Mouse (Mus musculus) lung, embryonic 14.5 days (tissue): ENCODE measurements around the gene Sall4. TPM values are rescaled to one million over a fixed set of nuclear protein-coding genes. Genes with fewer than 3 reads are reported as not detected.
A peak's percentile ranks its signal among the peaks of the same experiment; 100 is the strongest.

Experiments used
- ATAC-seq: fragments of 200-750 bp; cut with Nextera tagmentation; 2 replicates; pipeline ENCODE4 v1.8.0; 2017; ENCODE audit warnings: mild to moderate bottlenecking, moderate TSS enrichment, moderate library complexity; ENCODE audit not compliant: insufficient read depth
- DNase-seq: peaks from one replicate; pipeline ENCODE4 v3.0.0-alpha.2; 2015
- H3K27ac ChIP-seq: fragments of 300-500 bp; sonication (generic); 2 replicates; pipeline ENCODE4 v1.5.1; 2014; ENCODE audit warnings: low read depth, mild to moderate bottlenecking, moderate library complexity
- H3K27me3 ChIP-seq: fragments of 300-500 bp; sonication (generic); 2 replicates; pipeline ENCODE4 v1.6.1; 2014; ENCODE audit warnings: low read length, control low read depth; ENCODE audit not compliant: insufficient read depth
- H3K36me3 ChIP-seq: fragments of 300-500 bp; sonication (generic); 2 replicates; pipeline ENCODE4 v1.6.1; 2014; ENCODE audit warnings: control low read depth; ENCODE audit not compliant: insufficient read depth
- H3K4me1 ChIP-seq: fragments of 300-500 bp; sonication (generic); 2 replicates; pipeline ENCODE4 v1.6.1; 2014; ENCODE audit warnings: antibody characterized with exemption, control low read depth; ENCODE audit not compliant: insufficient read depth
- H3K4me2 ChIP-seq: fragments of 300-500 bp; sonication (generic); 2 replicates; pipeline ENCODE4 v1.6.1; 2014; ENCODE audit warnings: mild to moderate bottlenecking
- H3K4me3 ChIP-seq: fragments of 300-500 bp; sonication (generic); 2 replicates; pipeline ENCODE4 v1.5.1; 2014; ENCODE audit warnings: low read depth, low read length
- H3K9ac ChIP-seq: fragments of 300-500 bp; sonication (generic); 2 replicates; pipeline ENCODE4 v1.6.1; 2014
- H3K9me3 ChIP-seq: fragments of 300-500 bp; sonication (generic); 2 replicates; pipeline ENCODE4 v1.6.1; 2016; ENCODE audit warnings: low read depth, low read length, control low read depth
- CTCF ChIP-seq: IDR thresholded peaks from 2 replicates; pipeline ENCODE4 v1.5.1; 2016; ENCODE audit warnings: antibody characterized with exemption, low read depth
- WGBS: fragments of 180-500 bp; shearing (Covaris S2); extraction: QIAGEN DNeasy Blood & Tissue Kit; methylation state at CpG from one replicate; pipeline ENCODE4 v1.1.7; 2014; 5-methylcytosine and 5-hydroxymethylcytosine counted together
- polyA plus RNA-seq: library from polyadenylated mRNA; unstranded; fragments of >200 nt; fragmentation: Nextera tagmentation; extraction: Ambion mirVana; gene quantifications from 2 replicates; pipeline ENCODE4 v1.2.1, GENCODE M21; 2014

Gene Sall4
- polyA plus RNA-seq, 1 experiment from 2014 or later, result 0.33 TPM

DNA sequence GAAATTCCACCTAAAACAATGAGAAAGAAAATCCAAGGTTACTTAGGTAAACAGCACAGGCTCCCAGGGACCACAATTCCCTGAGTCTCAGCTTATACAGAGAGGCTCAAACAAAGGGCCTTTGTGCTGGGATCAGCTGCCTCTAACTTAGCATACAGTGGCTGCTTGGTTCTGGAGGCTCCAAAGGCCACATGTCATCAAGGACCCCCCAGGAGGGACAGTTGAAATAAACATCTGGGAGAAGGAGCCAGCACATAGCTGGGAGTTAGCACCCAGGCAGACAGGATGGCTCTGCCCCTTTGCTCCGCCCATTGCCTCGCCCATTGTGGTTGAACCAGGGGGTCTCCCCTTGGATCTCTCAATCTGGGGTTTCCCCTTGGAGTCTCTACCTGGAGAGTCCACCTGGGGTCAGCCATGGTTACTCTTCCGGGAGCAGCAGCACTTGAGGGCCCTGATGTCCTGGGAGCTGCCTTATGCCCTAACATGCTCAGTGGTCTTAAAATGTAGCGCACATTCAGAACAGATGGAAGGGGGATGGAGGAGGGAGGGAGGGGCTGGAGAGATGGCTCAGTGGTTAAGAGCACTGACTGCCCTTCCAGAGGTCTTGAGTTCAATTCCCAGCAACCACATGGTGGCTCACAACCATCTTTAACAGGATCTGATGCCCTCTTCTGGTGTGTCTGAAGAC lies 23.5 kb upstream of the Sall4 start:
- Histone ChIP-seq H3K4me1 (no peaks in the 10 kb centered on the region), H3K36me3 (no peaks in the 10 kb centered on the region), H3K27me3 (no peaks in the 10 kb centered on the region), H3K9ac (no peak overlapping the region), H3K4me3 (no peak overlapping the region), H3K9me3 (no peaks in the 10 kb centered on the region), H3K27ac (no peak overlapping the region), H3K4me2 (no peak overlapping the region)
- no peak for TF ChIP-seq CTCF
- WGBS, result 57% methylated on average over 4 of the region's 4 CpGs
- ATAC-seq (no peak), DNase-seq (peak; percentile 31)

DNA sequence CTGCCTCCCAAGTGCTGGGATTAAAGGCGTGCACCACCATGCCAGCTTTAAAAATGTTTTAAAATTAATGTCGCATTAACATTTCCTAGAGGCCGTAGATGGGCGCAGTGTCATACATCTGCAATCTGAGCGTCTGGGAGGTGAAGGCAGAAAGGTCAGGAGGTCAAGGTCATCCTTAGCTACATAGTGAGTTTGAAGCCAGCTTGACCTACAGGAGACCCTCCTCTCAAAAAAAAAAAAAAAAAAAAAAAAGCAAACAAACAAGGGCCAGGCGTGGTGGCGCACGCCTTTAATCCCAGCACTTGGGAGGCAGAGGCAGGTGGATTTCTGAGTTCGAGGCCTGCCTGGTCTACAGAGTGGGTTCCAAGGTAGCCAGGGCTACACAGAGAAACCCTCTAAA lies 18.4 kb upstream of the Sall4 start:
- WGBS, result 90% methylated on average over 9 of the region's 9 CpGs
- DNase-seq, result no peak
- no peak overlapping the region for H3K9ac ChIP-seq
- TF ChIP-seq CTCF, result no peak
- no peak for ATAC-seq
- H3K4me2 ChIP-seq, result no peak overlapping the region
- H3K9me3 ChIP-seq, result no peaks in the 10 kb centered on the region
- no peaks in the 10 kb centered on the region for H3K4me1 ChIP-seq
- no peak overlapping the region for H3K4me3 ChIP-seq
- no peaks in the 10 kb centered on the region for H3K27me3 ChIP-seq
- no peak overlapping the region for H3K27ac ChIP-seq
- H3K36me3 ChIP-seq, result no peaks in the 10 kb centered on the region

- H3K4me3 ChIP-seq, result no peak overlapping the region
- no peak overlapping the region for H3K27ac ChIP-seq
- no peak for TF ChIP-seq CTCF
- DNase-seq (no peak), ATAC-seq (no peak)
- no peak overlapping the region for H3K4me2 ChIP-seq
- H3K9ac ChIP-seq, result no peak overlapping the region
- no peaks in the 10 kb centered on the region for H3K36me3 ChIP-seq
- H3K27me3 ChIP-seq, result no peaks in the 10 kb centered on the region
- H3K9me3 ChIP-seq, result no peaks in the 10 kb centered on the region
- WGBS, result 36% methylated on average over 9 of the region's 9 CpGs
- no peaks in the 10 kb centered on the region for H3K4me1 ChIP-seq
These were observed 12.9 kb upstream of the Sall4 start for GRCm38 (mm10) chr2:168780596-168780995.

GRCm38 (mm10) chr2:168780024-168780423 lies 12.3 kb upstream of the Sall4 start:
- no peak for ATAC-seq
- Histone ChIP-seq H3K4me1 (no peaks in the 10 kb centered on the region), H3K36me3 (no peaks in the 10 kb centered on the region), H3K4me2 (no peak overlapping the region), H3K27me3 (no peaks in the 10 kb centered on the region), H3K27ac (no peak overlapping the region), H3K9me3 (no peaks in the 10 kb centered on the region), H3K4me3 (no peak overlapping the region), H3K9ac (no peak overlapping the region)
- 16% methylated on average over 9 of the region's 9 CpGs for WGBS
- no peak for DNase-seq
- TF ChIP-seq CTCF, result no peak

DNA sequence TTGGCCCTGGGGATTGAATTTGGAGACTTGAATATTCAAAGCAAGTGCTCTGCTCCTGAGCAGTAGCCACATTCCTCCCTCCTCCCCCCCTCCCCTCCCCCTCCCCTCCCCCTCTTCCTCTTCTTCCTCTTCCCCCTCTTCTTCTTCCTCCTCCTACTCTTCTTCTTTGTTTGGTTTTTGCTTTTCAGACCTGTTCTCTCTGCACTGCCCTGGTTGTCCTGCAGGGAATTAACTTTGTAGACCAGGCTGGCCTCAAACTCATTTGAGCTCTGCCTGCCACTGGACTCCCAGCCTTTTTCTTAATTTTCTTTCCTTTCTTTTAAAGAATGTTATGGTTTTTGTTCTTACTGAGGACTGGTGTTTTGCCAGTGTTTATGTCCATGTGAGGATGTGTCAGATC lies 9.7 kb upstream of the Sall4 start:
- no peaks in the 10 kb centered on the region for H3K9me3 ChIP-seq
- H3K4me1 ChIP-seq, result no peaks in the 10 kb centered on the region
- H3K27me3 ChIP-seq, result no peaks in the 10 kb centered on the region
- no peak for DNase-seq
- no peak overlapping the region for H3K4me3 ChIP-seq
- H3K27ac ChIP-seq, result no peak overlapping the region
- TF ChIP-seq CTCF, result no peak
- H3K9ac ChIP-seq, result no peak overlapping the region
- H3K4me2 ChIP-seq, result no peak overlapping the region
- ATAC-seq, result no peak
- no peaks in the 10 kb centered on the region for H3K36me3 ChIP-seq

GRCm38 (mm10) chr2:168776238-168776637 lies 8.5 kb upstream of the Sall4 start:
- H3K27ac ChIP-seq, result no peak overlapping the region
- no peak for ATAC-seq
- H3K9me3 ChIP-seq, result no peaks in the 10 kb centered on the region
- no peak for DNase-seq
- no peak overlapping the region for H3K4me2 ChIP-seq
- H3K36me3 ChIP-seq, result no peaks in the 10 kb centered on the region
- H3K4me1 ChIP-seq, result no peaks in the 10 kb centered on the region
- 64% methylated on average over 3 of the region's 3 CpGs for WGBS
- H3K27me3 ChIP-seq, result no peaks in the 10 kb centered on the region
- no peak overlapping the region for H3K4me3 ChIP-seq
- H3K9ac ChIP-seq, result no peak overlapping the region
- TF ChIP-seq CTCF, result no peak

- Histone ChIP-seq H3K9ac (no peak overlapping the region), H3K4me2 (no peak overlapping the region), H3K27ac (no peak overlapping the region), H3K4me1 (peaks cover 8% of the 10 kb centered on the region), H3K9me3 (no peaks in the 10 kb centered on the region), H3K4me3 (no peak overlapping the region), H3K27me3 (peaks cover 56% of the 10 kb centered on the region), H3K36me3 (no peaks in the 10 kb centered on the region)
- WGBS, result 54% methylated on average over 8 of the region's 8 CpGs
- TF ChIP-seq CTCF, result no peak
- DNase-seq, result no peak
- no peak for ATAC-seq
These were observed 1.5 kb upstream of the Sall4 start for GRCm38 (mm10) chr2:168769259-168769658.
